Mouse (Mus musculus) heart, postnatal 4 days (tissue): Measurements from ENCODE around the gene Gm43638. TPM values are rescaled to one million over a fixed set of nuclear protein-coding genes. Genes with fewer than 3 reads are reported as not detected.
"Not testable (repeated sequence)": the region's sequence is repeated elsewhere in the genome, so short reads cannot be mapped to it uniquely, and the experiment has no call there.

Experiments
- DNase-seq: peaks from one replicate; pipeline ENCODE4 v3.0.0; 2021
- total RNA-seq, 2 experiments: library from RNA; stranded (reverse); gene quantifications; 2 replicates each; pipeline ENCODE4 v1.2.3; 2021

The Gm43638 gene
- total RNA-seq = not detected

DNA sequence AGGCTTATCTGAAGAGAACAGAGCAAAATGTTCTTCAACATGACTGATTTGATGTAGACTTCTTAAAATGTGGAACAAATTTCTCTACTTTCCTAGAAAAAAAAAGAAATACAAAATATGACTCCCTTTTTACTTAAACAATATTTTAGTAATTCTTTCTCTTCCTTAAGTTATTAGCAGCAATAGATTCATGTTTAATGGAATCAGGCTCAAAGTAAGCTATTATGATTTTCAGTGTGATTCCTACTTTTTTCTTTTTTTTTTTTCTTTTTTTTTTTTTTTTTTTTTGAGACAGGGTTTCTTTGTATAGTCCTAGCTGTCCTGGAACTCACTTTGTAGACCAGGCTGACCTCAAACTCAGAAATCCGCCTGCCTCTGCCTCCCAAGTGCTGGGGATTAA is at the start of gene Gm43638:
Gm43638 (minus strand) TSS at position 101 of the 400 bp plus-strand sequence.
- DNase-seq = not testable (repeated sequence)

DNA sequence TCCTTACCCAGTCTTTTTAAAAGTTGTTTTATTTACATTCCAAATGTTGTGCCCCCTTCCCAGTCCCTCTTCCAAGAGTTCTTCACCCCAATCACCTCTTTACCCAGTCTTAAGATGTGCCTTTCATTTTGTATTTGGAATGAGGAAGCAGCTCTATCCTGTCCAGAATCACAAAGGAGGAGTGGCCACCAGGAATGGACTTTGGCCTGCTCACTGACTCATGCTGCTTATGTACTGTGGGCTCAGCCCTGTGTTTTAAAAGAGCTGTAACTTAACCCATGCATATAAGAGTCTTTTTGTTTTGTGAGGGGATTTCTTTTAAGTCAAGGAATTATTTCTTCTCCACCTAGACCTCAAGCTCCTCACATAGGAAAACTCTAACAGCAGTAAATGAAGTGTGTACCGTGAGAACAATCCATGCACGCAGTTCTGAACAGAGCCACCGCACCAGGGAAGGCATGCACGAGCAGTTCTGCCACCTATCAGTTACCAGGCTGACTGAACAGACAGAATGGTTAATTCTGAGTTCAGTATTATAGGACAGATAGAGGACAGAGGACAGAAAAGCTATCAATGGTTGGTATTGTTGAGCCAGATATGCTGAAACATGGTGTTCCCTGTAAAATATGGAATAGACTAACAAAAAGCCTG is 49.5 kb upstream of the Gm43638 start:
- DNase-seq = no peak

DNA sequence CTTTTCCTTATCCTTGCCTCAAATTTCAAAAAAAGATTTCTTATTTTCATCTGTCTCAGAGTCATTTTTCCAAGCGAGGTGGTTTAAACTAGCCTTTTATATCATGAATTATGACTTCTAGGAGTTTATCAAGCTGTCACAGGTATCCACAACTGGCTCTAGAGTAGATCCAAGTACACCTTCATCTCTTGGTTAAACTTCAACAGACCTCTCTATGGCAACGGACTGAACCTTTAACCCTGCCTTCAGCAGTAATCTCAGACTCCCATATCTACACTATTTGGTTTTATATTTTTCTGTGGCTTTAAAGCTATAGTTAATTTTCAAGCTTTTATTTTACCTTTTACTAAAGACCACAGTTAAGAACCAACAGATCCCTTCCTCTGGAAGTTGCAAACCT is 45.7 kb upstream of the Gm43638 start:
- no peak for DNase-seq

DNA sequence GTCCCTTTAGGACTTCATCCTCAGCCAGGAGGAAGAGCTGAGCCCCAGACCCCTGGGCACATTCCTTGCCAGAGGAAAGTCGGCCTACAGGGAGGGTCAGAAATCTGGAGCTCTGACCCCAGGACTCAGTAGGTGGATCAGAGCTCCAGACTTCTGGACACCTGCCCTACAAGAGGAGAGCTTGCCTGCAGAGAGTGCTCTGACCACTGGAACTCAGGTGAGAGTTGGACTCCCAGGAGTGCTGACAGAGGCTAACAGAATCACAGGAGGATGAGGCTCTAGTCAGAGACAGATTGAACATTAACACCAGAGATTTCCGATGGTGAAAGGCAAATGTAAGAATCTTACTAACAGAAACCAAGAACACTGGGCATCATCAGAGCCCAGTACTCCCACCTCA is 37.0 kb upstream of the Gm43638 start:
- DNase-seq = not testable (repeated sequence)

DNA sequence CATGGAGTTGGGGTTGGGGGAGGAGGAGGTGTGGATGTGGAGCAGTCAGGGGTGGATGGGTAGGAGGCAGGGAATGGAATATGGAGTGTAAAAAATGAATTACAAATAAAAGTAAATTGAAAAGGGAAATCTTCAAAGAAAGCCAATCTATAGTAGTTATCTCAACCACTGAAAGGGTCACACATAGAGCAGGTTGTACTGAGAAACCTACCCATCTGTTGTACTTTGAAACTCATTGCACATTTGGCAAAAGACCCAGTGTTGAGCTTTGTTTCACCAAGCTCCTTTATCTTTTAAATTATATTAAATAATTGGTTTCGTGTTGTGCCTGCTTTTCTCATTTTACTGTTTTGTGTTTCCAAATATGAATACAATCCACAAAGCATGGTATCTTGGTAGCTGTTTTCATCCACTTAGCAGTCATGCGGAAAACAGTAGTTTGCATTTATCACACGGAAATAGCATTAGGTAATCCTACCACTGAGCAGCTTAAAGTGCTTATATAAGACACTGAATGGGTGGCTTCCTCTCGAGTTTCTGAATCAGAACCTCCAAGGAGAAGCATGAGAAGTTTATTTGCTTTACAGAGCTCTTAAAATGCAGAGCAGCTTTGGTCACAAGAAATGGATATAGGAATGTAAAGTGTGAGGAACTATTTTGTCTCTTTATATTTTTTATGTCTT is 19.3 kb upstream of the Gm43638 start:
- DNase-seq = no peak

DNA sequence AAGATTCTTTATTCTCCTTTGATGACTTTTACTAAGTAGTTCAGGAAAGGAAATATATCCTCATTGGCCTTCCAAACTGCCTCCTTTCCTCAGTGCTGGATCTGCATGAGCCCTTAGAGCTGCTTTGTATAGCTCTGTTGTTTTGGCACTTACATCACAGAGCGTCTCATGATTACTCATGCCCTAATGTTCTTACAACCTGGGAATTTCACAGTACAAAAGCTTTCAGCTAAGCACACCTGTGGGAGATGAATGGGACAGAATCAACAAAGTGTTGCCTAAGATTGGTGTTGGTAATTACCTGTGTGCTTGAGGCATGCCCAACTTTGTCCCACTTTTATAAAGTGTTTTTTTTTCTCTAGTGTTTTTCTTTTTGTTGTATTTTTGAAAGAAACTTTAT is 16.1 kb upstream of the Gm43638 start:
- no peak for DNase-seq

DNA sequence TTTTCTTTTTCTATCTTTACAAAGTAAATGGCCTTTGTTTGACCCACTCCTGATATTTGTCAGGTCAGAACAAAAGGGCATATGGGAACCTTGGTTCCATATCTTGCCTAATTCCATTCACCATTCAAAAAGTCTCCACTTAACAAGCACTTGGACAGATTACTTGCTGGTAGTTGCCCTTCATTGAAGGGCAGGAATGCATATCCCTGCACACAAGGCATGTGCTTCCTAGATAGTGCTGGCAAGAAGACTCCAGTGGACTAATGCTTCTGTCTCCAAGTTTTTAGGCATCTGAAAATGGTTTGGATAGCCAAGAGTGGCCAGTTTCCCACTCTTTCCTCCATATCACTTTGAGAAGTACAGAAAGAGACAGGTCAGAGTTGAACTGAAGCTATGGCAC is 12.7 kb upstream of the Gm43638 start:
- DNase-seq = no peak

DNA sequence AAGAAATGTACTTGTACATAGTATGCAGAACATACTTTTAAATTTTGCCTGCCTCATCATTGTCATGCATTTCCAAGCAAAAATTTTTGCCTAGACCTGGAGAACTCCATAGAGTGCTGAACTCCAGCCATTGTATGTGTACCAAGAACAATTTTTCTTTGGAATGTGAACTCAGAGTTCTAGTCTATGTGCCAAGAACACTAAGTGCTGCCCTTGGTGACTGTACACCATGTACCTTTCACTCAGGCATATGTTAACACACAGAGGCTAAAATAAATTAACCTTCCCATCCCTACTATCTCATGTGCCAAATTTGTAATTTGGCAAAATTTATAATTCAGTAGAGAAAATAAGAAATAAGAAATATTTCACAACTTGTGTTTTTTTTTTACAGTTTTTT is 12.3 kb upstream of the Gm43638 start:
- DNase-seq = no peak

DNA sequence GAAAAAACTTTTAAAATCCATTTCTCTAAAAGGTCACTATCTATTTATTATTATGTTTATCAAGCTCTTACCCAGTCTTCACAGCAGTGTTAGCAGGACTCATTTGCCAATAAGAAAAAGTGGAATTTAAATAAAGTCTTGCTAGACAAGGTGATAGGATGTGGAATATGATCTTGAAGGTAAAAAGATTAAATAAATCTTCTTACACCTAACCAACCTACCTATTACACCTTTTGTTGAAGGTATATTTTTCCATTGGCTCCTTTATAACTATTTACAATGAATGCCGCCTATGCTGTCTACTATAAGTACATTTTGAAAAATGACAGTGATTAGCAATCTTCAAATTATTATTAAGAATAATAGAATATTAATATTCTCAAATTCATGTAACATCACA is 4.2 kb upstream of the Gm43638 start, which contains the start of gene Ugt2a1:
Ugt2a1 (minus strand) TSS at position 101 of the 400 bp plus-strand sequence.
- DNase-seq = no peak

DNA sequence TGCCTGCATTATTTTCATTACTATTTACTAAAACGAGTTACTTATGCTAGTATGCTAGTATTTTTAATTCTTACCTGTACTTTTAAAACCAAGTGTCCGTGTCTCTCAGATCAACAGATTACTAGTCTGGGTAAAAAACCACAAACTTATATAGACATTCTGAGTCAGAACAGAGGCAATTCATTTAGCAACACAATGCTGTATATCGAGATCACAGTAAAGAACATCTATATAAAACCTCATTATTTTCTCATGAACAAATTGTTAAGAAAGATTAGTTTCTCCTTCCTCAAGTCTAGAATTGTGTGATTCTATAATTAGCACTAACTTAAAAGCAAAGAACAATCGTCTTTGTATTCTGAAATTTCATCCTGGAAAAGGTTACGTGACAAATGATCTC is 4.4 kb downstream of the Gm43638 start, which contains the start of gene Ugt2a2:
Ugt2a2 (minus strand) TSS at position 101 of the 400 bp plus-strand sequence.
- no peak for DNase-seq

DNA sequence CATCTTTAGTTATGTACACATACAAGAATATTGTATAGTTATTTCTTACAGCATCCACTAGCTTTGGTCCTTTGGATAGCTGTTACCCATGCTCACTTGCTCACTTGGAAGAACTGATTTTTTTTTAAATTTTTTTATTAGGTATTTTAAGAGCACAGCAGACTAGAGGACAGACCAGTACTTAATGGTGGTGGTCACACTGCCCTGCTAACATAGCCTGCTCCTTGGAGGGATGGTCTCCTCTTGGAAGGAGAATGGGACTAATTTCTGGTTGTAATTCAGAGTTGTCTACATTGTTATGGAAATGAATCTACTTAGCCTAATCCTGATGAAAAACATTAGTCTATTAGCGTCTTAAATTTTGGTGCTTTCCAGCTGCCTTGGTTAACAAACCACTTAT is 27.8 kb downstream of the Gm43638 start:
- DNase-seq = no peak

DNA sequence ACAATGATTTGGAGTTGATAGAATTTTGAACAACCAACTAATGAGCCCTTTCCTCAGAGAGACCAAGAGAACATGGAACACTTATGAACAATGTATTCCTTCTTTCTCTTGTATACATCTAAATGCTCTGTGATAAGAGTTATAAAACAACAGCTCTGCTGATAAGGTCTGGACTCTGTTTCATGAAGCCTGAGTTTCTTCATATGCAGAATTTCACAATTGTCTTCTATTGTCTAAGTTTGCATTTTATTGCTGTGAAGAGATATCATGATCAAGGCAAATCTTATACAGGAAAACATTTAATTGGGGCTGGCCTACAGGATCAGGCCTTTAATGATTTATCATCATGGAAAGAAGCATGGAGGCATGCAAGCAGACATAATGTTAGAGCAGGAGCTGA is 28.9 kb downstream of the Gm43638 start:
- no peak for DNase-seq

DNA sequence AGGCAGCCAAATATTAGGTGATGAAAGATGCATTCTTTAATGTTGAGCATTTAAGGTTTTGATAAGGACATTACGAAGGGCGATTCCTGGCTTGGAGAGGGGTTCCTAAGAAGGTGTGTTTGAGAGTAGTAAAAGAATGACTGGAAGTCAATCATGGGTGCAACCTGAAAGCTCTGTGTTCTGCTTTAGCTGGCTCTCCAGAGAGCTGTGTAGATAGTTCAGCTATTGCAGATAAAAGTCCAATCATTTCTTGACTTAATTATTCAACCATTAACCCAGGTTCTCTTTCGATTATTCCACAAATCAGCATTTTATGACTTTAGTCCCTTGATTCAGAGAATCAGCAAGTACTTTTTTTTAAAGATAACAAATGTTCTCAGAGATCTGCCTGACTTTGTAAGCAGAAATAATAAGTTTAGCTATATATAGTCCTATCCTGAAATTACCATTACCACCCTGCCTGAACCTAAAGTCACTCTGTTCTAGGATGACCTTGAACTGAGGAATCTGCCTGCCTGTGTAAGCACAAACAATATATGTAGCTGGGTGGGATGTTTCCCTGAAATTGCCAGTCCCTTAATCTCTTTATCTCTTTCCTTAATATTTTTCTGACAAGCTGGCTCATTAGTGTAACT is 30.3 kb downstream of the Gm43638 start:
- no peak for DNase-seq

DNA sequence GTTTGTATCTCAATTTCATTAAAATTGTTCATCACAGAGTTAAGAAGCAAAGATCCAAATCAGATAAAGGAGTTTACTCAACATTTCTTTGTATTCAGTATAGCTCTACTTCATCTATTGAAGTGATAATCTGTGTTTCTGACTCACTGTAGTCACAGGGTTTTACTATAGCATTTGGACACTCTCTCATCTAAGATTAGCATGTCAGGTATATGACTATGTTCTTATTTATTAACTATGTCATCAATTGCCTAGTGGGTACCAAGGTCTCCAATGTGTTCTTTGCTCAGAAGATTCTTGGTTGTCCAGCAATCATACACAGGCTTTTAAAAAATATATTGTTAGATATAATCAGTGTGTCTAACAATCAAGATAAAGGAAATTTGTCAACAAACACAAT is 31.1 kb downstream of the Gm43638 start:
- DNase-seq = no peak

DNA sequence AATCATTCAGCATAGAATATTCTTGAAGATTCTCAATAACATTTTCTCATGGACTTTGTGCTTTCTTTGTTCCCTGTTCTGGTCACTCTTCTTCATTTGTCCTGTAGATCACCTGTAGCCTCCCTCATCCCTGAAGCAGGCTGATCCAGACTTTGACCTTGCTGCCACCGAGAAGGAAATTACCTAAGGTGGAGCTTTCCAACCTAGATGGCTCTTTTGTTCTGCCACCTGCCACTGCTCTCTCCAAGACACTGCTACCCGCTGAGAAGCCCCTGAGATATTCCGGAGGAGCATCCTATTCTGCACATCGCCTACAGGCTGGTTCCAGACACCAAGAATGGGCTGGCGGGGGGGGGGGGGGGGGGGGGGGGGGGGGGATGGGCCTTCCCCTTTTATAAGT is 34.1 kb downstream of the Gm43638 start:
- DNase-seq = not testable (repeated sequence)

DNA sequence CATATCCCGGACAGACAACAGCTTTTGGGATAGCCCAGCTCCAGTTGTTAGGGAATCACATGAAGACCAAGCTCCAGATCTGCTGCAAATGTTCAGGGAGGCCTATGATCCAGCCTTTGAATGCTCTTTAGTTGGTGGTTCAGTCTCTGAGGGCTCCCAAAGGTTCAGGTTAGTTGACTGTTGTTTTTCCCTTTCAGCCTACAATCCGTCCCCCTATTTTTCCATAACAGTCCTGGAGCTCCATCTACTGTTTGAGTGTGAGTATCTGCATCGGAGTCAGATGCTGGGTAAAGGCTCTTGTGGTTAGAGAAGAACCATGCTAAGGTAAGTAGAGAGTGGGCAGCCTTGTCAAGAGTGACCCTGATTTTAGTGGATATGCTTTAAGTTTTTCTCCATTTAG is 50.3 kb downstream of the Gm43638 start:
- no peak for DNase-seq

DNA sequence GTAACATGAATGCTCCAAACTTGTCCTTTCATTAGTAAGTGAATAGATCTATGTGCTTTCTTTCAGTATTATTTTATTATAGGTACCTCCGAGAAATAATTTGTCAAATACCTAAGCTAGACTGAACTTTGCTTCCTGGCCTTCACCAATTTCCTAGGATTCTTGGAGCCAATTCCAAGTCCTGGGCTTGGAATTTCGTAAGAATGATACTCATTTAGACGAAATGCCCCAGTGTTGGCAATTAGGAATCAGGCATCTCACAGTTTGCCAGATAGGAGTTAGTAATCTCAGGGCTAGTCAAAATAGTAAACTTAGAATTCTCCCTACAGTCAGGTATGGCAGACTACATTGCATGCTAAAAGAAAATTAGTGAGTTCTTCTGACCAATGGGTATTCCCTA is 60.9 kb downstream of the Gm43638 start:
- no peak for DNase-seq

DNA sequence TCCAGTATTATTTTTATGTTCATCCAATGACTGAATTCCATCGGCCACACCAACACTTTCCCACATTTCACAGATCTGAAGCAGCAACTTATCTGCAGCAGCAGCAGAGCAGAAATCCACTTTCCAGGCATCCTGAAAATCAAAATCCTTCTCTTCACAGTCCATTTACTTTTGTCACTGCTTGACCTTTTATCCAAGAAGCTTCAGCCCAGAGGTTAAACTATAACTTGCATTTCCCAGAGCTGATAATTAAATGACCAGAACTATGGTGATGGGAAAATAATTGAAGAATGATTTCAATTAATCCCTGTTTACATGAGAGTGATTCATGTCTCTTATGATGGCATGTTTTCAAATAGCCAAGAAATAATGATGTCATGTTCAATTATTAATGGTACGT is 62.6 kb downstream of the Gm43638 start, which contains the start of gene Ugt2b38:
Ugt2b38 (minus strand) TSS at position 163 of the 400 bp plus-strand sequence.
- not testable (repeated sequence) for DNase-seq

Other genes starting within 250 kb of the Gm43638 start
- gene Ugt2b37, start 232.0 kb downstream of the Gm43638 start, total RNA-seq = not detected
- not detected for gene Ugt2a3, start 149.6 kb downstream of the Gm43638 start, total RNA-seq
- not detected for gene Ugt2b38, start 62.6 kb downstream of the Gm43638 start, total RNA-seq
- gene Ugt2a2, start 4.5 kb downstream of the Gm43638 start, total RNA-seq = not detected
- not detected for gene Ugt2a1, start 4.1 kb upstream of the Gm43638 start, total RNA-seq
- gene Sult1b1, start 51.4 kb upstream of the Gm43638 start, total RNA-seq = not detected
- gene Sult1d1, start 82.2 kb upstream of the Gm43638 start, total RNA-seq = not detected
- gene Sult1e1, start 104.8 kb upstream of the Gm43638 start, total RNA-seq = not detected
- not detected for gene Csn1s1, start 179.4 kb upstream of the Gm43638 start, total RNA-seq
- gene Csn2, start 212.8 kb upstream of the Gm43638 start, total RNA-seq = not detected